Mouse (Mus musculus) lung, embryonic 14.5 days (tissue): ENCODE data around the gene Gm47969. TPM values are rescaled to one million over a fixed set of nuclear protein-coding genes. Genes with fewer than 3 reads are reported as not detected.

Experiments used
- ATAC-seq: fragments of 200-750 bp; cut with Nextera tagmentation; 2 replicates; pipeline ENCODE4 v1.8.0; 2017; ENCODE audit warnings: mild to moderate bottlenecking, moderate TSS enrichment, moderate library complexity; ENCODE audit not compliant: insufficient read depth
- DNase-seq: peaks from one replicate; pipeline ENCODE4 v3.0.0-alpha.2; 2015
- H3K27ac ChIP-seq: fragments of 300-500 bp; sonication (generic); 2 replicates; pipeline ENCODE4 v1.5.1; 2014; ENCODE audit warnings: low read depth, mild to moderate bottlenecking, moderate library complexity
- H3K27me3 ChIP-seq: fragments of 300-500 bp; sonication (generic); 2 replicates; pipeline ENCODE4 v1.6.1; 2014; ENCODE audit warnings: low read length, control low read depth; ENCODE audit not compliant: insufficient read depth
- H3K36me3 ChIP-seq: fragments of 300-500 bp; sonication (generic); 2 replicates; pipeline ENCODE4 v1.6.1; 2014; ENCODE audit warnings: control low read depth; ENCODE audit not compliant: insufficient read depth
- H3K4me1 ChIP-seq: fragments of 300-500 bp; sonication (generic); 2 replicates; pipeline ENCODE4 v1.6.1; 2014; ENCODE audit warnings: antibody characterized with exemption, control low read depth; ENCODE audit not compliant: insufficient read depth
- H3K4me2 ChIP-seq: fragments of 300-500 bp; sonication (generic); 2 replicates; pipeline ENCODE4 v1.6.1; 2014; ENCODE audit warnings: mild to moderate bottlenecking
- H3K4me3 ChIP-seq: fragments of 300-500 bp; sonication (generic); 2 replicates; pipeline ENCODE4 v1.5.1; 2014; ENCODE audit warnings: low read depth, low read length
- H3K9ac ChIP-seq: fragments of 300-500 bp; sonication (generic); 2 replicates; pipeline ENCODE4 v1.6.1; 2014
- H3K9me3 ChIP-seq: fragments of 300-500 bp; sonication (generic); 2 replicates; pipeline ENCODE4 v1.6.1; 2016; ENCODE audit warnings: low read depth, low read length, control low read depth
- CTCF ChIP-seq: IDR thresholded peaks from 2 replicates; pipeline ENCODE4 v1.5.1; 2016; ENCODE audit warnings: antibody characterized with exemption, low read depth
- WGBS: fragments of 180-500 bp; shearing (Covaris S2); extraction: QIAGEN DNeasy Blood & Tissue Kit; methylation state at CpG from one replicate; pipeline ENCODE4 v1.1.7; 2014; 5-methylcytosine and 5-hydroxymethylcytosine counted together
- polyA plus RNA-seq: library from polyadenylated mRNA; unstranded; fragments of >200 nt; fragmentation: Nextera tagmentation; extraction: Ambion mirVana; gene quantifications from 2 replicates; pipeline ENCODE4 v1.2.1, GENCODE M21; 2014

Gm47969 gene
- polyA plus RNA-seq, 1 experiment from 2014 or later = not detected

DNA sequence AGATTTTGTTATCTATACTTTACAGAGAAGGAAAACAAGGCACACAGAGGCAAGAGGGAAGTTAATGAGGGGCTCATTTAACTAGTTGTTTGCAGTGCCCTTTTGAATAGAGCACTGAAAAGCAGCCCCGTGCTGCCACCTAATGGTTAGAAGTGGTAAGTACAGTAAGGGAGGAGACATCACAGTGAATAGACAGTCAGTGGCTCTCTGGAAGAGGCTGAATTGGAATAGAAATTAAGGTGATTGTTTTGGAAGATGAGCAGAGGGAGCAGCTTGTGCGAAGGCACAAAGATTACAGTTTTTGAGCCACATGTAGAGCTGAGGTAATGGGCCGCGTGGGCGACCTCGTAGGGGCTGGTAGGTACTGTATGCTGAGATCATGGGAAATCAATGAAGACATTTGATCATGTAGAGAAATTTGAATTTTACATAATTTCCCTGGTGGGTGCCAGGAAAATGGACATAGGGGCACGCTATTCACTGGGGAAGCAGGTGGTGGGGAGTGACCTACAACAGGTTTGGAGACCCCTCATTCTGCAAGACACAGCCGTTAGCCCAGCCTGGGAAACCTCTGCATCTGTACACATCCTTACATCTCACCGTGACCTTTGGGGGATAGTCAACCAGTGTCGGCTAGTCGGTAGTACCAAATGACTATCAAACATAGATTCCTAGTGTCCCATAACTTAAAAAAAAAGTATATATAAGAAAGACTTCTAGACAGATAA, 31.6 kb downstream of the Gm47969 start:
- no peaks in the 10 kb centered on the region for H3K9me3 ChIP-seq
- ATAC-seq = peak; percentile 82; the same call in 1 of the 2 replicates
- peak; percentile 86 for TF ChIP-seq CTCF
- no peaks in the 10 kb centered on the region for H3K27me3 ChIP-seq
- 44% methylated on average over 11 of the region's 11 CpGs for WGBS
- H3K4me1 ChIP-seq = no peaks in the 10 kb centered on the region
- no peaks in the 10 kb centered on the region for H3K36me3 ChIP-seq
- H3K27ac ChIP-seq = no peak overlapping the region
- DNase-seq = peak; percentile 88
- H3K4me2 ChIP-seq = peak overlapping the region; percentile 55
- peak overlapping the region; percentile 29; the same call in 1 of the 2 replicates for H3K9ac ChIP-seq
- no peak overlapping the region; the same call in 1 of the 2 replicates for H3K4me3 ChIP-seq

DNA sequence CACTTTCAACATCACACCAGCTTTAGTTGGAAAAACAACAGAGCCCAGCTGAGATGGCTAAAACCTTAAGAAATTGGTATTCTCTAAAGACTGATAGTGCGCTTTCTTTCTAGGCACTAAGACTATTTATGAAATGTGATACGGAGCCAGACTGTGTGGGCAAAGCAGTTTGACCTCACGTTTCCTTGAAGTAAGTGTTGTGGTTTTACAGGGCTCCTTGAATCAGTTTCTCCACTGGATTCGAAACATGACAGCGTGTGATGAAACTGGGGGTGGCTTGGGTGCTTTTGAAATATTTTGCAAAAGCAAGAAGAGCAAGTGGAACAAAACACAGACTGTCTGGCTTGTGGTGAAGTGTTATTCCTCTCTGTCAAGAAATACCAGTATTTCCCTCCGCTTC, 32.3 kb downstream of the Gm47969 start:
- 60% methylated on average over 6 of the region's 6 CpGs for WGBS
- TF ChIP-seq CTCF = no peak
- H3K4me2 ChIP-seq = no peak overlapping the region
- H3K27me3 ChIP-seq = no peaks in the 10 kb centered on the region
- H3K4me1 ChIP-seq = no peaks in the 10 kb centered on the region
- H3K9me3 ChIP-seq = no peaks in the 10 kb centered on the region
- no peak overlapping the region for H3K4me3 ChIP-seq
- H3K27ac ChIP-seq = no peak overlapping the region
- H3K36me3 ChIP-seq = no peaks in the 10 kb centered on the region
- DNase-seq (no peak), ATAC-seq (no peak)
- no peak overlapping the region for H3K9ac ChIP-seq

DNA sequence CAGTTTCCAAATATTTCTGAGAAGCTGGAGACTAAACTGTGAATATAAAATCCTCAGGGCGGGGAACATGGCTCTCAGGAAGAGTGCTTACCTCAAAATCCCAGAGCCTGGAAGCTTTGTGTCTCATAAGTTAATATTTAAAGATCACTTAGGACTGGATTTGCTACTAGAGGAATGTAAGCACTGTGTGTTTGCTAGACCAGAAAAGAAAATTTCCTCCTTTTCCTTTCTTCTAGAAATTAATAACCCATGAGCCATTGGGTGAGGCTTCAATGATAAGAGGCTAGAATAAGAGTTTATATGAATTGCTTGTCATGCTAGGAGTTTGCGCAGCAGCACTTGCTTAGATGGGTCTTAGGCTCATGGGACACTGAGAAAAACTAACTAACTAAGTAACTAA, 40.1 kb downstream of the Gm47969 start:
- no peak overlapping the region for H3K9ac ChIP-seq
- WGBS = 52% methylated on average over 2 of the region's 2 CpGs
- no peaks in the 10 kb centered on the region for H3K4me1 ChIP-seq
- H3K4me3 ChIP-seq = no peak overlapping the region
- no peaks in the 10 kb centered on the region for H3K27me3 ChIP-seq
- DNase-seq (peak; percentile 37), ATAC-seq (peak; percentile 28)
- no peak overlapping the region for H3K27ac ChIP-seq
- TF ChIP-seq CTCF = no peak
- no peak overlapping the region for H3K4me2 ChIP-seq
- H3K9me3 ChIP-seq = no peaks in the 10 kb centered on the region
- no peaks in the 10 kb centered on the region for H3K36me3 ChIP-seq

DNA sequence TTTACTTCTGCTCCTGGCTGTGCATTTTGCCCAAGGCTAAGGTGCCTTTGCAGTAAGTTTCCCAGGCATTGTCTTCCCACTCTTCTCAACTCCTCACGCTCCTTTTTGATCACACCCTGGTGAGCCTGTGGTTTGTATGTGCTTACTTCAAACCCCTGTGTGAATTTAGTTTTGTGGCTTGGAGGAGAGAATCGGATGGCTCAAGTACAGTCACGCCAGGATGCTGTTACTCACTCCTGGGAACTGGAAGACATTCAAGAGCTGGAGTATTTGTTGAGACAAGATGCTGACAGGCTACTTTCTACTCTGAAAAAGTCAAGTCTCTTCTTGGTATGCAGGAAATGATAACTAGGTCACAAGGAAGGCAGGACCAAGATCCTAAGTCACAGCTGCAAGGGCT, 46.5 kb downstream of the Gm47969 start:
- Histone ChIP-seq H3K9ac (no peak overlapping the region), H3K4me1 (no peaks in the 10 kb centered on the region), H3K4me3 (no peak overlapping the region), H3K9me3 (no peaks in the 10 kb centered on the region), H3K36me3 (no peaks in the 10 kb centered on the region), H3K27ac (no peak overlapping the region), H3K27me3 (no peaks in the 10 kb centered on the region), H3K4me2 (no peak overlapping the region)
- WGBS = 50% methylated on average over 3 of the region's 3 CpGs
- ATAC-seq (no peak), DNase-seq (no peak)
- TF ChIP-seq CTCF = no peak

Other genes starting within 250 kb of the Gm47969 start
- 47.8 and 48.4 TPM in 2 replicates for gene Agfg1, start 205.4 kb upstream of the Gm47969 start, polyA plus RNA-seq
- gene A030005L19Rik, start 131.6 kb upstream of the Gm47969 start, polyA plus RNA-seq = 0.32 TPM in 1 of 2 replicates, not detected in the other
- gene A030014E15Rik, start 120.0 kb upstream of the Gm47969 start, polyA plus RNA-seq = not detected in 2 replicates
- gene Gm6217, start 113.5 kb upstream of the Gm47969 start, polyA plus RNA-seq = not detected in 2 replicates
- not detected in 2 replicates for gene A030003K21Rik, start 101.5 kb upstream of the Gm47969 start, polyA plus RNA-seq
- not detected in 2 replicates for gene Gm7544, start 88.9 kb upstream of the Gm47969 start, polyA plus RNA-seq
- gene Gm47955, start 84.6 kb upstream of the Gm47969 start, polyA plus RNA-seq = not detected in 2 replicates
- gene Gm47959, start 44.4 kb upstream of the Gm47969 start, polyA plus RNA-seq = not detected in 2 replicates
- gene Slc19a3, start 6.5 kb upstream of the Gm47969 start, polyA plus RNA-seq = 0.51 and 0.80 TPM in 2 replicates
- not detected in 2 replicates for gene Krtap28-10, start 2.5 kb upstream of the Gm47969 start, polyA plus RNA-seq
- not detected in 2 replicates for gene A030005K14Rik, start 14.4 kb downstream of the Gm47969 start, polyA plus RNA-seq
- gene Krtap28-13, start 16.0 kb downstream of the Gm47969 start, polyA plus RNA-seq = not detected in 2 replicates
- gene Ccl20, start 71.8 kb downstream of the Gm47969 start, polyA plus RNA-seq = 0.18 TPM in 1 of 2 replicates, not detected in the other
- gene Daw1, start 114.8 kb downstream of the Gm47969 start, polyA plus RNA-seq = 0.20 TPM in 1 of 2 replicates, not detected in the other